Mouse (Mus musculus): ENCODE measurements around the gene Dab2. TPM values are rescaled to one million over a fixed set of nuclear protein-coding genes. Genes with fewer than 3 reads are reported as not detected.

Dab2 gene
- polyA plus RNA-seq, 1 experiment from 2014 or later, result 81.8 TPM

DNA sequence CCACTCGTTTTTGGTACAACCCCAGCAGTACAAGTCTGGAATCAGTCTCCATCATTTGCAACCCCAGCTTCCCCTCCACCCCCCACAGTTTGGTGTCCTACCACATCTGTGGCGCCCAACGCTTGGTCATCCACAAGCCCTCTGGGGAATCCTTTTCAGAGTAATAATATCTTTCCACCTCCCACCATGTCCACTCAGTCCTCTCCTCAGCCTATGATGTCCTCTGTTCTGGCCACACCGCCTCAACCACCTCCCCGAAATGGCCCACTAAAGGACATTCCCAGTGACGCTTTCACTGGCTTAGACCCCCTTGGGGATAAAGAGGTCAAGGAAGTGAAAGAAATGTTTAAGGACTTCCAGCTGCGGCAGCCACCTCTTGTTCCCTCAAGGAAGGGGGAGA, 135.7 kb downstream of the Dab2 start:
- WGBS, result 76% methylated on average over 7 of the region's 7 CpGs
- no peak for ATAC-seq (ENCODE audit: insufficient number of reproducible peaks, insufficient read depth, low FRiP score, low TSS enrichment, low read depth)

DNA sequence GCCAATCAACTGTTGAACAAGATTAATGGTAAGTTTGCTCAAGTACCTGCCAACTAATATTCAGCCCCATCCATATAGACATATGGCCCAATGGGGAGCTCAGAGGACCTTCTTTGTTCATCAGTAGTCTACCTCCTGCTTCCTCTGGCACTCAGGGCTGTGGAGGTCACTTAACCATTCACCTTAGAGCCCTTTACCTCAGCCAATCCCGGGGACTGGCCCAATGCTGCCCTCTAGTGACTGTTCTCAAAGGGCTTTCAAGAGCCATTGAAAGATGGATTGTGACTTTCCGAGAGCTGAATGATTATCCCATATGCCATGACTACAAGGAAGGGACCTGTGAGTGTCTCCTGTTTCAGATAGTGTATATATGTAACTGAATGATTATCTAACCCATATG, 136.2 kb downstream of the Dab2 start:
- 0 out of 2 replicates have a peak, but pooled peaks cover 3% of the 10 kb centered on the region for H3K4me1 ChIP-seq
- no peak overlapping the region for H3K4me3 ChIP-seq
- no peaks in the 10 kb centered on the region for H3K27me3 ChIP-seq
- no peak for ATAC-seq (ENCODE audit: insufficient number of reproducible peaks, insufficient read depth, low FRiP score, low TSS enrichment, low read depth)
- WGBS, result 55% methylated on average over 2 of the region's 2 CpGs
- H3K27ac ChIP-seq, result no peak overlapping the region
- no peak overlapping the region for H3K9ac ChIP-seq
- no peak overlapping the region for H3K4me2 ChIP-seq
- peaks cover 63% of the 10 kb centered on the region for H3K36me3 ChIP-seq
- H3K9me3 ChIP-seq, result no peaks in the 10 kb centered on the region

More for the DNA sequence above, 135.7 kb downstream of the Dab2 start:
- Histone ChIP-seq H3K4me3 (no peak overlapping the region), H3K36me3 (peaks cover 67% of the 10 kb centered on the region), H3K9ac (no peak overlapping the region), H3K4me1 (0 out of 2 replicates have a peak, but pooled peaks cover 3% of the 10 kb centered on the region), H3K27ac (no peak overlapping the region), H3K27me3 (no peaks in the 10 kb centered on the region), H3K4me2 (no peak overlapping the region), H3K9me3 (no peaks in the 10 kb centered on the region)

DNA sequence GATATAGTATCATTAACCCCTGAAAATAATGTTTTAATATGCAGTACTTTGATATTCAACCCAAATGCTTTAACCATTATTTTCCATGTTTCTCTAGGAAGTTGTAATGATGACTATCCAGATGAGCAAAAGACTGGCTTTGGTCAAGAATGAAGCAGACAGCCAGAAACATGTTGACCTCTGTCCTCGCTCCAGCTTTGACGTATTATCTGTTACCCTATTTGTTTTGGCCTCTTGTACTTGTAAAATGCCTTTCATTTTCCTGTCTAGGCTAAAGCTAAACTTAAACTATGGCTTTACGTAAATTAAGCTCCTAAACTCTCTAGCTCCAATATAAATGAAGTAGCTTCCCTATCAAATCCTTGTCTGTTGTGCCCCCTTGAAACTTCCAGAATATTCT, 139.1 kb downstream of the Dab2 start:
- H3K27ac ChIP-seq, result no peak overlapping the region
- H3K4me2 ChIP-seq, result no peak overlapping the region
- no peak for ATAC-seq (ENCODE audit: insufficient number of reproducible peaks, insufficient read depth, low FRiP score, low TSS enrichment, low read depth)
- H3K4me3 ChIP-seq, result no peak overlapping the region
- H3K9me3 ChIP-seq, result no peaks in the 10 kb centered on the region
- peaks cover 44% of the 10 kb centered on the region for H3K36me3 ChIP-seq
- no peak overlapping the region for H3K9ac ChIP-seq
- WGBS, result 89% methylated on average over 3 of the region's 3 CpGs
- no peaks in the 10 kb centered on the region for H3K27me3 ChIP-seq
- no peaks in the 10 kb centered on the region for H3K4me1 ChIP-seq

DNA sequence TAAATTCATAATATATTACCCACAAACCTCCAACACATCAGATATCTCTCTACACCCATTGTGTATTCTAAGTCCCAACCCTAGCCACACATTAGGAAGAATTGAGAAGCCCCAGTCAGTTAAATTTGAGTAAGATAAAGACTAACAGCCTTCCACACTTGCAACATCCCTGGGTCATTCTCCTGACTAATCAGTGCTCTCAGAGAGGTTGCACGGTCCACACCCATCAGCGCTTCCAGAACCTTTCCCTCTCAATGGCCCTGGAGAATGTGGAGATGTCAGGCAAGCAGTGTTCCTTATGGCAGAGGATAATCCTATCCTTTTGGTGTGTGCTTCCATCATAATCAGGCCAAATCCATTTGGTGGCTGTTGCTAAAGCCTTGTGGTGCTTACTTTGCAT, 144.9 kb downstream of the Dab2 start:
- no peak for ATAC-seq (ENCODE audit: insufficient number of reproducible peaks, insufficient read depth, low FRiP score, low TSS enrichment, low read depth)
- Histone ChIP-seq H3K36me3 (0 out of 2 replicates have a peak, but pooled peaks cover 2% of the 10 kb centered on the region), H3K4me2 (no peak overlapping the region), H3K27ac (no peak overlapping the region), H3K4me3 (no peak overlapping the region), H3K27me3 (no peaks in the 10 kb centered on the region), H3K9me3 (no peaks in the 10 kb centered on the region), H3K4me1 (0 out of 2 replicates have a peak, but pooled peaks cover 7% of the 10 kb centered on the region), H3K9ac (no peak overlapping the region)
- WGBS, result 86% methylated on average over 2 of the region's 2 CpGs

DNA sequence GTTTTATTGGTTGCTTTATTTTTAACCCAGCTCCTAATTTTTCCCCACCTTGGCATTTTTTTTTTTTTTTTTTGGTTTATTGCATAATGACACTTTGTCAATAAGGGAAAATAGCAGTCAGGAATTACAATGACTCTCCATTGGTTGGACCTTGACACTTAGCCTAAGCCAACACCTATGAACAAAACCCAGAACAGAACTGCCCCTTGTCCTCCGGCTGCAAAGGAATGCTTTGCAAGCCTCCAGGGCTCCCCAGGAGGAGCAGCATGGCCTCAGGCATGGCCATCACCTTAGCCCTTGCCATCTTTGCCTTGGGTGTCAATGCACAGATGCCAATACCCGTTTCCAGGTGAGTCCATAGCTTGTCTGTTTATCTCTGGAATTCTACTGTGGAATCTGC, 145.5 kb downstream of the Dab2 start, which contains the start of gene C9:
Gene C9 (plus strand): TSS at position 193 of the 400 bp plus-strand sequence.
- Histone ChIP-seq H3K27me3 (no peaks in the 10 kb centered on the region), H3K36me3 (0 out of 2 replicates have a peak, but pooled peaks cover 2% of the 10 kb centered on the region), H3K4me1 (0 out of 2 replicates have a peak, but pooled peaks cover 7% of the 10 kb centered on the region), H3K4me2 (no peak within 1 kb of the TSS), H3K9ac (no peak within 1 kb of the TSS), H3K9me3 (no peaks in the 10 kb centered on the region), H3K27ac (no peak within 1 kb of the TSS), H3K4me3 (no peak within 1 kb of the TSS)
- WGBS, result 61% methylated on average over 2 of the region's 2 CpGs
- ATAC-seq (ENCODE audit: insufficient number of reproducible peaks, insufficient read depth, low FRiP score, low TSS enrichment, low read depth), result no peak

DNA sequence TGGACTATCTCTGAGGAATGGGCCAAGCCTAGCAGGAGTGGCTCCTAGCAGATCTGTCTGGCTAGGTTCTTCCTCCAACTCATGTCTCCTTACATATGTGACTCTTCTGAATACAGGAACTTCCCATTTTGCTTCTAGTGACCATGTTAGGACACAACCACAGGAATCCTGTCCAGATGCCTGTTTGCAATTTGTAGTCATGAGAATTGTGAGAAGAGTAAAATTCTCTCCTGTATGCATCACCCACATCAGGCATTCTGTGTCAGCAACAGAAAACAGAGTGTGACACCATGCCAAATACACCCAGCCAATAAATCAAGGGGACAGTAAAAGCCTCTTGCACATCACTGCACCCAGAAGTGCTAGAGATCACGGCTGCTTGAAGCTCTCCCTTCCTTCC, 146.6 kb downstream of the Dab2 start:
- Histone ChIP-seq H3K27ac (no peak overlapping the region), H3K4me1 (0 out of 2 replicates have a peak, but pooled peaks cover 7% of the 10 kb centered on the region), H3K4me3 (no peak overlapping the region), H3K4me2 (no peak overlapping the region), H3K27me3 (no peaks in the 10 kb centered on the region), H3K36me3 (no peaks in the 10 kb centered on the region), H3K9ac (no peak overlapping the region), H3K9me3 (no peaks in the 10 kb centered on the region)
- 75% methylated on average over 1 of the region's 1 CpGs for WGBS
- ATAC-seq (ENCODE audit: insufficient number of reproducible peaks, insufficient read depth, low FRiP score, low TSS enrichment, low read depth), result no peak

DNA sequence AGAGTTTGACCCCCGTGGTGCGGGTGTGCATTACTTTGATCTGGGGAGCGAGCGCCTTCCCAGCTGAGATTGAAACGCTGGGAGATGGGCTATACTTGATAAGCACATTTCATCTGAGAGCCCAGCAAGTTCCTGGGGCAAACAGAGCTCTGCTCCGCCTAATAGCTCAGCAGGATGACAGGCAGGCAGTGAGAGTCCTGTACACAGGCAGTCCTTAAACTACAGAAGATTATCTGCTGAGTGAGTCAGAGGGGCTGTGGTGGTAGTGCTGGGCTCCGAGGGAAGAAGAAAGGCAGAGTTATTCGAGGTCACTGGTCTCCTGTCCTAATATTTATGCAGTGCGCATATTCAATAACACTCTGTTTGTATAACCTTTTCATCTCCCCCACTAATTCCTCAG, 149.3 kb downstream of the Dab2 start:
- H3K4me1 ChIP-seq, result 0 out of 2 replicates have a peak, but pooled peaks cover 7% of the 10 kb centered on the region
- H3K9me3 ChIP-seq, result no peaks in the 10 kb centered on the region
- H3K27ac ChIP-seq, result no peak overlapping the region
- no peaks in the 10 kb centered on the region for H3K27me3 ChIP-seq
- ATAC-seq (ENCODE audit: insufficient number of reproducible peaks, insufficient read depth, low FRiP score, low TSS enrichment, low read depth), result no peak
- no peaks in the 10 kb centered on the region for H3K36me3 ChIP-seq
- 39% methylated on average over 9 of the region's 9 CpGs for WGBS
- 0 out of 2 replicates have a peak overlapping the region, but pooled peaks have one; percentile 18 for H3K4me2 ChIP-seq
- 0 out of 2 replicates have a peak overlapping the region, but pooled peaks have one; percentile 27 for H3K9ac ChIP-seq
- no peak overlapping the region for H3K4me3 ChIP-seq

DNA sequence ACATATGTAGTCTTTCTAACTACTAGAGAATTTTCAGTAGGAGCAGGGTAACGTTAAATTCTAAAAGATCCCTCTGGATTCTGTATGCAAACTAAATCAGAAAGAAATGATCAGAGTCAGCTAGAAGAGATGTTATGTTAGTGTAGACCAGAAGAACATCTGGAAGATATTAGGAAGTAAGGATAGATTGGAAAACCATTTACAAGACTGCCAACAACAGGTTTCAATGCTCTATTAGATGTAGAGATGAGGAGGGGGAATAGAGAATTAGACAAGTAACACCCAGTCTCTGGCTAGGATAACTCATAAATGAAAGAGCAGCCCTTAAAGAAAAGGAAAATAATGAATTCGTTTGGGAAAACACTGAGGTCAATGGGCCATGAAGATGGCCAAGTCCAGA, 154.9 kb downstream of the Dab2 start:
- Histone ChIP-seq H3K4me2 (no peak overlapping the region), H3K27me3 (no peaks in the 10 kb centered on the region), H3K9me3 (no peaks in the 10 kb centered on the region), H3K36me3 (no peaks in the 10 kb centered on the region), H3K4me3 (no peak overlapping the region), H3K4me1 (no peaks in the 10 kb centered on the region), H3K27ac (no peak overlapping the region), H3K9ac (no peak overlapping the region)
- 28% methylated on average over 2 of the region's 2 CpGs for WGBS
- ATAC-seq (ENCODE audit: insufficient number of reproducible peaks, insufficient read depth, low FRiP score, low TSS enrichment, low read depth), result no peak

DNA sequence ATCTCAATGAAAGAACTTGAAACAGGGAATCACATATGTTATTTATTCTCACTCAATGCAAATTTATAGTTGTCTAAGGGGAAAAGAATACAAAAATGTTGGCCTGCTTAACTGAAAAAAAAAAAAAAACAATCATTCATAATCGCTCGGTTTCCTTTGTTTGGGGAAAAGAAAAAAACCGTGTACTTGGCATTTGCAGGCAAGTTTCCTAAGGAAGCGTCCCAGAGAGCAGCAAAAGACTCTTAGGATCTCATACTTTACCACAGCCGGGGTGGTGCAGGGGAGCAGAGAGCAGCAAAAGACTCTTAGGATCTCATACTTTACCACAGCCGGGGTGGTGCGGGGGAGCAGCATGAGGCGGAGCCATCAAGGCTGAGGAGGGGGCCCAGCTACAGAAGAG, 161.8 kb downstream of the Dab2 start:
- H3K27ac ChIP-seq, result no peak overlapping the region
- 0 out of 2 replicates have a peak, but pooled peaks cover 2% of the 10 kb centered on the region for H3K4me1 ChIP-seq
- no peak overlapping the region for H3K9ac ChIP-seq
- no peak overlapping the region for H3K4me3 ChIP-seq
- H3K27me3 ChIP-seq, result no peaks in the 10 kb centered on the region
- H3K9me3 ChIP-seq, result no peaks in the 10 kb centered on the region
- no peak overlapping the region for H3K4me2 ChIP-seq
- no peaks in the 10 kb centered on the region for H3K36me3 ChIP-seq
- ATAC-seq (ENCODE audit: insufficient number of reproducible peaks, insufficient read depth, low FRiP score, low TSS enrichment, low read depth), result no peak
- 41% methylated on average over 8 of the region's 8 CpGs for WGBS

DNA sequence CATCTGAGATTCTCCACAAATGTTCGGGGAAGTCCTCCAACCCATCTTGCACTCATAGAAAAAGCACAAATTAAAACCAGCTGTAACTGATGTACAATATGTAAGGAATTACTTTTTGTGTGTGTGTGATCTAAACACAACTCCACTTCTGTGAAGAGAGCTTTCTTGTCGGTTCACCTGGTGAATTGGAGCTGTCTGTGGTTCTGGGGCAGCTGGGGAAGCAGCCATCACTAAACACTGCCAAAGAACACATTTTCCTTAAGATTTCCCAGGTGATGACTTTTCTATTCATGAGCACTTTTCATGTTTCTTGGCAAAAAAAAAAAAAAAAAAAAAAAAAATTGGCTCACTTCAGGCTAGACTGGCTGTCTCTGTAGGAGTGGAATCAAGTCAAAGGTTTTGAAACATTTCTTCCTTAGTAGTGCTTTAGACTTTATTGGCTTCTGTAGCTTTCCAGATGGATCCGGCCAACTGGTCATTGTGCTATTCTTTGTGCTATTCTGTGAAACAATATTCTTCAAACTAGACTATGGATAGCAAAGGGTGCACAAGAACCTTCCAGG, 163.9 kb downstream of the Dab2 start:
- 50% methylated on average over 3 of the region's 3 CpGs for WGBS
- Histone ChIP-seq H3K9ac (no peak overlapping the region), H3K27ac (no peak overlapping the region), H3K36me3 (no peaks in the 10 kb centered on the region), H3K4me2 (no peak overlapping the region), H3K27me3 (no peaks in the 10 kb centered on the region), H3K4me3 (no peak overlapping the region), H3K4me1 (peaks cover 9% of the 10 kb centered on the region), H3K9me3 (no peaks in the 10 kb centered on the region)
- ATAC-seq (ENCODE audit: insufficient number of reproducible peaks, insufficient read depth, low FRiP score, low TSS enrichment, low read depth), result no peak

DNA sequence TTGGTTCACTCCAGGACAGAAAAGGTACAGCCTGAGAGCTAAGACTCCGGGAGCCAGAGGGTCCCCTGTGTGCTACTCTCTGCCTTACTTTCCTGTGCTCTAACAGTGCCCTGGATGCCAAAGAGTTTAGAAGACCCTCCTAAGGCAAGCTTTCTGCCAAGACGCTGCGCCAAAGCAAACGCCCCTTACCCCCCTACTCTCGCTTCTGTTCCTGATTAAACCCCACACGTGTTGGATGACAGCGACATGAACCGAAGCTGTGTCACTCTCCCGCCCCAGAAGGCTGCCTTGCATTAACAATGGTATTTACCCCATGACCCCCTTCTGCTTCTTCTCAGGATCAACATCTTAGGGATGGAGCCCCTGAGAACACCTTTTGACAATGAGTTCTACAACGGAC, 167.4 kb downstream of the Dab2 start:
- peak overlapping the region; percentile 43 for H3K4me2 ChIP-seq
- H3K27ac ChIP-seq, result no peak overlapping the region
- H3K9me3 ChIP-seq, result no peaks in the 10 kb centered on the region
- no peaks in the 10 kb centered on the region for H3K27me3 ChIP-seq
- ATAC-seq (ENCODE audit: insufficient number of reproducible peaks, insufficient read depth, low FRiP score, low TSS enrichment, low read depth), result no peak
- 25% methylated on average over 10 of the region's 10 CpGs for WGBS
- no peak overlapping the region for H3K9ac ChIP-seq
- peaks cover 7% of the 10 kb centered on the region for H3K4me1 ChIP-seq
- no peaks in the 10 kb centered on the region for H3K36me3 ChIP-seq
- peak overlapping the region; percentile 9; the same call in 1 of the 2 replicates for H3K4me3 ChIP-seq

DNA sequence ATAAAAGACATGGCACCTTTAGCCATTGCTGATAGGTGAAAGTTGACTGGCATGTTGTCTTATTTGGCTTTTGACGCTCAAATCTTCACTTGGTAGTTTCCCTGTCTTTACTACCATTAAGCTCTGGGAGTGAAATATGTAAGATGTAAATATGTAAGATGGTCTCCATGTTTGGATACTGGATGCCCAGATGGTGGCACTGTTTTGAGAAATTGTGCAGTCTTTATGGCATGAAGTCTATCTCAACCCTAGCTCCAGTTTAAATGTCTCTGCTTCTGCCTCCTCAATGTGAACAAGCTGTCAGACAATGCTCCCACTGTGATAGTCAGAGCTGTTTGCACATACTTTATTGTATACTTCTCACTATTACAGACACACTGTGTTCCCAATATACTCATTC, 169.3 kb downstream of the Dab2 start:
- no peaks in the 10 kb centered on the region for H3K27me3 ChIP-seq
- no peak overlapping the region for H3K9ac ChIP-seq
- no peak for ATAC-seq (ENCODE audit: insufficient number of reproducible peaks, insufficient read depth, low FRiP score, low TSS enrichment, low read depth)
- H3K9me3 ChIP-seq, result no peaks in the 10 kb centered on the region
- H3K36me3 ChIP-seq, result no peaks in the 10 kb centered on the region
- H3K4me2 ChIP-seq, result no peak overlapping the region
- no peak overlapping the region for H3K27ac ChIP-seq
- WGBS, result 92% methylated on average over 1 of the region's 1 CpGs
- H3K4me3 ChIP-seq, result no peak overlapping the region
- peaks cover 7% of the 10 kb centered on the region for H3K4me1 ChIP-seq

Data from embryonic facial prominence, embryonic 13.5 days (tissue).